Mouse (Mus musculus) layer of hippocampus, postnatal 10 days (tissue): ENCODE data around the gene Lonp2. TPM values are rescaled to one million over a fixed set of nuclear protein-coding genes. Genes with fewer than 3 reads are reported as not detected.
A peak's percentile ranks its signal among the peaks of the same experiment; 100 is the strongest.

Experiments
- DNase-seq, 2 experiments: peaks; one replicate each; pipeline ENCODE4 v3.0.0; 2021; ENCODE audit warnings: low spot score in 2 of 2
- total RNA-seq, 2 experiments: library from RNA; stranded (reverse); gene quantifications; 2 replicates each; pipeline ENCODE4 v1.2.3; 2021

The Lonp2 gene
- total RNA-seq, 2 experiments from 2014 or later, result 61.6 to 61.8 TPM

DNA sequence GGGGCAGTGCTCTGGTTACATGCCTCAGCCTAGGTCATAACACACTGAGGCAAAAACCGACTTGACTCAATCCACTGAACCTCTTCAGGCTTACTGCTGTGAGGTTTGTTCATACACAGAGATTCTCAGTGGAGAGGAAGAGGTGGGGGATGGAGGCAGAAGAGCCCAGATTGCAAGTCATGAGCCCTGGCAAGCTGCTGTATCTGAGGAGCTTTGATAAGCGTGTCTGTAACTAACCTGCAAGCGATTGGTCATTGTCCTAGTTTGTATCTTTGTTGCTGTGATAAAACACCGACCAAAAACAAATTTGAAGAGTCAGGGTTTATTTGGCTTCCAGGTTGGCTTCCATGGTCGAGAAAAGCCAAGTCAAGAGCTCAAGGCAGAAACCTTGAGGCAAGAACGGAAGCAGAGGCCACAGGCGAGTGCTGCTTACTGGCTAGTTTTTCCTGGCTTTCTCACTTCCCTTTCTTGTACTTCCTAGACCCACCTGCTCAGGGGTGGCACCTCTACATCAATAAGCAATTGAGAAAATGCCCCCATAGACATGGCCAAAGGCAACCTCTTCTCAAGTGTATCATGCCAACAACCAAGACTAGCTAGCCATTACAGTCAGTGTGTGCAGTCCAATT is 6.0 kb upstream of the Lonp2 start:
- DNase-seq, result no peak

GRCm38 (mm10) chr8:86623551-86623910 is 312 bp upstream of the Lonp2 start:
- DNase-seq, result no peak

DNA sequence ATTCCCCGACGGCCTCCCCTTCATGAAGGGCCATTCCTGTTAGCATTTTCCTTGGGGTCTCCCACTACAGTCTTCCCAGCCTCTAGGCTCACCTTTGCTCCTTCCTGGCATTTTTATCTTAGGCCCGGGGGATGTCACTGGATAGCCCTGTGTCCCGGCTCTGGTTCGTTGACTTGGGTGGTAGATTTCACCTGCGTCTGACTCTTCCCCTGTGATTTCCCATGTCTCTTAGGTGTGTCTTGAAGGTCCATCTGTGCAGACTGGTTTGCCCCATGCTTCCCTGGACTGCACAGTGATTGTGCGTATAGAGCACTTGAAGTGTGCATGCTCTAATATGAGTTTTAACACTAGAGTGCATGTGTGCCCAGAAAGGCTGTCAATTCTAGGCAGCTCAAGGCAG is 1.1 kb downstream of the Lonp2 start:
- DNase-seq, result no peak

- DNase-seq, result no peak
These were observed 6.4 kb downstream of the Lonp2 start for GRCm38 (mm10) chr8:86630212-86630611.

DNA sequence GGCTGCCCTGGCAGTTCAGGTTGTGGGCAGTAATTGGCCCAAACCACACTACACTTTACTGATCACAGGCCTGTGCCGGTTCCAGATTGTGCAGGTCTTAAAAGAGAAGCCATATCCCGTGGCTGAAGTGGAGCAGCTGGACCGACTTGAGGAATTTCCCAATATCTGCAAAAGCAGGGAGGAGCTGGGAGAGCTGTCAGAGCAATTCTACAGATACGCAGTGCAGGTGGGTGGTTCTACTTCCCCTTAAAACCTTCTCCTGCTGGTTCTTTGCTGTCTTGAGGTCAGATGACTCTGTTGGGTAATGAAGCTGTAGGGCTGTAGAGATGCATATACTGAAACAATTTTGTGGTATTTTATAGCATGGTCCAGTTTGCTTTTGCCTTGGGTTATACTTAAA is 7.6 kb downstream of the Lonp2 start:
- DNase-seq, result no peak

DNA sequence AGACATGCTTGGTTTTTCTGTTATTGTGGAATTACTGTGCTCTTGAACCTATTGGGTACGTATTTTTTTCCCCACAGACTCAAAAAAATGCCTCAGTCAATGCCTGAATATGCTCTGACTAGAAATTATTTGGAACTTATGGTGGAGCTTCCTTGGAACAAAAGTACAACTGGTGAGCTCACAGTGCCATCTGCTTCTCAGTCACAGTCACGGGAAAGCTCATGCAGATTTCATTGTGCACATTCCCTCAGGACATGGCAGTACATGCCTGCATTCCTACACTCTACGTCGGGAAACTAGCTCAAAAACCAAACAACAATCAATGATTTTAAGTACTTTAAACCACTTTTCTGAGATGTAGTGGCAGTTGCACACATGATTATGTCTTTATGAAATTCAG is 14.0 kb downstream of the Lonp2 start:
- DNase-seq, result peak; percentile 12 to 28

DNA sequence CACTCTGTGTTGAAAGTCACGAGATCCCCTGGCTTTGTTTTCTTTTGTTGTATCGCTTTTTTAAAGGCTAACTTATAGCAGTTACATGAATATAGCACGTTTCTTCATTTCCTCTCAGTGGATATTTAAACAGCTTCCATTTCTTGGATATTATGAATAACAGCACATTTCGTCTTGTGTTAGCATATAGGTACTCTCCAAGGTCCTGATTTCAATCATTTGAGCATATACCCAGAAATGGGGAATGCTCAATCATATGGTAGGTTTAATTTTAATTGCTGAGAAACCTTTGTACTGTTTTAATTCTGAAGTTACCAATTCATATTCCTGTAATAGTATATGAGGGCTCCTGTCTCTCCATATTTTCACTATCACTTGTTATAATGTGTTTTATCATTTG is 15.1 kb downstream of the Lonp2 start:
- no peak for DNase-seq

DNA sequence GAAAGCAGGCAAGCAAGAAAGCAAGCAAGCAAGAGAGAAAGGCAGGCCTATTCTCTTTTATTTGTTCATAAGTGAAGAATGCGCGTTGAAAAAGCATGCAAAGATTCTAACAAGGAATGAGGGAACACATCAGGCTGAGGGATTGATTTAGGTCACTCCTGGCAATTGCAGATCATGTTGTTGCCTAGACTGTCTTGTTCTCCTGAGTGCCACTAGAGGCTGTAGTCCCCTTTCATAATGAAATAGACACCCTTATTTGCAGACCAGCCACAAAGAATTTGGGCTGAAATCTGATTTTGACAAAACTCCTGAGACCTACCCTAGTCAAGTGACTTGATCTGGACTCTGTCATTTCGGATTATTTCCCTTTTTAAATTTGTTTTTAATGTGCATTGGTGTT is 18.8 kb downstream of the Lonp2 start:
- no peak for DNase-seq

- DNase-seq, result no peak
These were observed 20.8 kb downstream of the Lonp2 start for GRCm38 (mm10) chr8:86644661-86645060.

- DNase-seq, result no peak
These were observed 23.9 kb downstream of the Lonp2 start for GRCm38 (mm10) chr8:86647771-86648170.

GRCm38 (mm10) chr8:86651416-86651815 is 27.6 kb downstream of the Lonp2 start:
- peak; percentile 13 to 31 for DNase-seq

- no peak for DNase-seq
These were observed 28.7 kb downstream of the Lonp2 start for GRCm38 (mm10) chr8:86652546-86652945.

DNA sequence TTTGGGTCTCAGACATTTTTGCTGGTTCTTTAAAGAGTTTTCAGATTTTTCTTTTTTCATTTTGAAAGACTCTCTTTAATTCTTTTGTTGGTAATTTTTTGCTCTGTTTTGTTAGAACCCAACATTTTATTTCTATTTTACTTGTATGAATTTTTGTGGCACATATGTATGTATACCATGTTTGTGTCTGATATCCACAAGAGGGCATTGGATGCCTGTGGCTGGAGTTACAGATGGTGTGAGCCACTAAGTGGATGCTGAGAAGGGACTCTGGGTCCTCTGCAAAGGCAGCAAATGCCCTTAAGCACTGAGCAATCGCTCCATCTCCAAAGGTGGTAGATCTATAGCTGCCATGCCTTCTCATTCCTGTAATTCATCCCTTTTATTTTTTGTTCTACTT is 30.7 kb downstream of the Lonp2 start:
- DNase-seq, result no peak

- DNase-seq, result no peak
These were observed 44.9 kb downstream of the Lonp2 start for GRCm38 (mm10) chr8:86668750-86669149.

GRCm38 (mm10) chr8:86669259-86669658 is 45.4 kb downstream of the Lonp2 start:
- no peak for DNase-seq

GRCm38 (mm10) chr8:86686629-86687028 is 62.8 kb downstream of the Lonp2 start:
- no peak for DNase-seq

GRCm38 (mm10) chr8:86692107-86692506 is 68.3 kb downstream of the Lonp2 start:
- no peak for DNase-seq

DNA sequence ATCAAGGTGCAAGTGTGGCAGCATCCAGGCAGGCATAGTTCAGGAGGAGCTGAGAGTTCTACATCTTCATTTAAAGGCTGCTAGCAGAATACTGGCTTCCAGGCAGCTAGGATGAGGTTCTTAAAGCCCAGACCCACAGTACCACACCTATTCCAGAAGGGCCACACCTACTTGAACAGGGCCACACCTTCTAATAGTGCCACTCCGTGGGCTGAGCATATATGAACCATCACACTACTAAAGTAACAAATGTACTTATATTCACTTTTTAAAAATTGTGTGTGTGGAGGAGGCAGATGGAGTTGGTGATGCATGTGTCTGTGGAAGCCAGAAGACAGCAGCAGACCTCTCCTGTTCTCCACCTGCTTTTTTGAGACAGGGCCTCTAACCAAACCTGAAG is 70.2 kb downstream of the Lonp2 start:
- no peak for DNase-seq

- DNase-seq, result no peak
These were observed 71.9 kb downstream of the Lonp2 start for GRCm38 (mm10) chr8:86695703-86696102.

- DNase-seq, result no peak
These were observed 75.1 kb downstream of the Lonp2 start for GRCm38 (mm10) chr8:86698811-86699421.

GRCm38 (mm10) chr8:86699471-86699870 is 75.6 kb downstream of the Lonp2 start:
- DNase-seq, result no peak

DNA sequence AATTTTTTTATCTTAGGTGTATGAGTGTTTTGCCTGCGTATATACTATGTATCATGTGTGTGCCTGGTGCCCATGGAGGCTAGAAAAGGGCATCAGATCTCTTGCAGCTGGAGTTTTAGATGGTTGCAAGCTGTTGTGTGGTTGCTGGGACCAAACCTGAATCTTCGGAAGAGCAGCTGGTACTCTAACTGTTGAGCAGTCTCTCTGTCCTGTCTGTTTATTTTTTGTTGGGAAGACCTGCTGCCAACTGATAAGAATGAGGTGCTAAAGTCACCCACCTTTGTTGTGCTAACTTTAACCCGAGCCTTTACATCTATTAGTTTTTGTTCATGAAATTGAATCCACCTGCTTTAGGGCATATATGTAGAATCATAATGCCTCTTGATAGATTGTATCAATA is 78.6 kb downstream of the Lonp2 start:
- DNase-seq, result no peak

GRCm38 (mm10) chr8:86705317-86705716 is 81.5 kb downstream of the Lonp2 start:
- DNase-seq, result no peak
